Mouse (Mus musculus) c-Kit-positive CD71-negative TER-119-negative erythroid progenitor cells, embryonic 14.5 days (primary cell): ENCODE measurements at regions not wholly inside any gene's neighbourhood (a gene's known extent, or its start where the extent isn't known, plus 50 kb on each side); places are given as distances from the start of the nearest gene placed in this dataset.

Experiments used
- DNase-seq: peaks from one replicate; pipeline ENCODE4 v3.0.0-alpha.2; 2013; ENCODE audit warnings: low read depth

- no peak for DNase-seq
These were observed 452.9 kb upstream of the Fam19a5 start for GRCm38 (mm10) chr15:87091048-87091777.

GRCm38 (mm10) chr15:87097206-87097605, 446.9 kb upstream of the Fam19a5 start:
- no peak for DNase-seq

- no peak for DNase-seq
These were observed 443.0 kb upstream of the Fam19a5 start for GRCm38 (mm10) chr15:87101146-87101545.

- DNase-seq = no peak
These were observed 441.9 kb upstream of the Fam19a5 start for GRCm38 (mm10) chr15:87102211-87102610.

GRCm38 (mm10) chr15:87105951-87106350, 438.1 kb upstream of the Fam19a5 start:
- DNase-seq = no peak

- DNase-seq = no peak
These were observed 436.4 kb upstream of the Fam19a5 start for GRCm38 (mm10) chr15:87107701-87108100.

- DNase-seq = no peak
These were observed 435.7 kb upstream of the Fam19a5 start for GRCm38 (mm10) chr15:87108411-87108810.

- no peak for DNase-seq
These were observed 421.4 kb upstream of the Fam19a5 start for GRCm38 (mm10) chr15:87122656-87123055.

- no peak for DNase-seq
These were observed 418.5 kb upstream of the Fam19a5 start for GRCm38 (mm10) chr15:87125427-87126148.

GRCm38 (mm10) chr15:87138870-87139269, 405.2 kb upstream of the Fam19a5 start:
- DNase-seq = no peak

GRCm38 (mm10) chr15:87169136-87169535, 375.0 kb upstream of the Fam19a5 start:
- DNase-seq = no peak

GRCm38 (mm10) chr15:87170890-87171289, 373.2 kb upstream of the Fam19a5 start:
- no peak for DNase-seq

GRCm38 (mm10) chr15:87173096-87173495, 371.0 kb upstream of the Fam19a5 start:
- no peak for DNase-seq

GRCm38 (mm10) chr15:87178646-87179045, 365.5 kb upstream of the Fam19a5 start:
- no peak for DNase-seq

GRCm38 (mm10) chr15:87180836-87181235, 363.3 kb upstream of the Fam19a5 start:
- DNase-seq = no peak

GRCm38 (mm10) chr15:87184248-87184647, 359.9 kb upstream of the Fam19a5 start:
- no peak for DNase-seq

GRCm38 (mm10) chr15:87188816-87189455, 355.2 kb upstream of the Fam19a5 start:
- no peak for DNase-seq

GRCm38 (mm10) chr15:87191901-87192300, 352.2 kb upstream of the Fam19a5 start:
- no peak for DNase-seq

GRCm38 (mm10) chr15:87196306-87196893, 347.7 kb upstream of the Fam19a5 start:
- DNase-seq = no peak

GRCm38 (mm10) chr15:87199641-87200040, 344.5 kb upstream of the Fam19a5 start:
- DNase-seq = no peak

- DNase-seq = no peak
These were observed 343.6 kb upstream of the Fam19a5 start for GRCm38 (mm10) chr15:87200282-87201048.

GRCm38 (mm10) chr15:87201055-87201454, 343.0 kb upstream of the Fam19a5 start:
- no peak for DNase-seq
